Mouse (Mus musculus) liver, embryonic 18 days (tissue): Measurements from ENCODE around the gene Fthl17d. TPM values are rescaled to one million over a fixed set of nuclear protein-coding genes. Genes with fewer than 3 reads are reported as not detected.

Experiments
- polyA plus RNA-seq: library from polyadenylated mRNA; depleted of rRNA; stranded (reverse); fragments of >200 nt; gene quantifications from 2 replicates; pipeline ENCODE4 v1.2.3, GENCODE M21; 2012; rRNA removed

Fthl17d gene
- polyA plus RNA-seq: not detected in 2 replicates

DNA sequence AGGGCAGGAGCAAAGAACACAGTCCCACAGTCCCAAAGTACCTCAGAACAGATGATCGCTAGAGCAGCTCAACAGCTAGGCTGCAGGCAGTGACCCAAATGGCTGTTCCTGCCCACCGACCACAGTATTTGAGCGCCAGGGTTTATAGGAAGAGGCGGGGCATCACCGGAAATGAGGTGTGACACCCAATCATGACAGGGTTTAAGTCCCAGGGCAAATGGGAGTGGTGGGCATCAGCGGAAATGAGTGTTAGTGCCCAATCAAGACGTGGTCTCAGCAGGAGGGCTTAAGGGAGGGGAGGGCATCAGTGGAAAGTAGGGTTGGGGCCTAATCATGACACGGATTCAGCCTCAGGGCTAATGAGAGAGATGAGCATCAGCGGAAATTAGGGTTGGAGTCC lies at the start of gene Fthl17d:
TSS of gene Fthl17d (minus strand) at position 101 of the 400 bp plus-strand sequence.

DNA sequence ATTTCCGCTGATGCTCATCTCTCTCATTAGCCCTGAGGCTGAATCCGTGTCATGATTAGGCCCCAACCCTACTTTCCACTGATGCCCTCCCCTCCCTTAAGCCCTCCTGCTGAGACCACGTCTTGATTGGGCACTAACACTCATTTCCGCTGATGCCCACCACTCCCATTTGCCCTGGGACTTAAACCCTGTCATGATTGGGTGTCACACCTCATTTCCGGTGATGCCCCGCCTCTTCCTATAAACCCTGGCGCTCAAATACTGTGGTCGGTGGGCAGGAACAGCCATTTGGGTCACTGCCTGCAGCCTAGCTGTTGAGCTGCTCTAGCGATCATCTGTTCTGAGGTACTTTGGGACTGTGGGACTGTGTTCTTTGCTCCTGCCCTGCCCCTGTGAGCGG lies 46.6 kb upstream of the Fthl17d start, which contains the start of gene Fthl17e:
TSS of gene Fthl17e (plus strand) at position 301 of the 400 bp plus-strand sequence.

DNA sequence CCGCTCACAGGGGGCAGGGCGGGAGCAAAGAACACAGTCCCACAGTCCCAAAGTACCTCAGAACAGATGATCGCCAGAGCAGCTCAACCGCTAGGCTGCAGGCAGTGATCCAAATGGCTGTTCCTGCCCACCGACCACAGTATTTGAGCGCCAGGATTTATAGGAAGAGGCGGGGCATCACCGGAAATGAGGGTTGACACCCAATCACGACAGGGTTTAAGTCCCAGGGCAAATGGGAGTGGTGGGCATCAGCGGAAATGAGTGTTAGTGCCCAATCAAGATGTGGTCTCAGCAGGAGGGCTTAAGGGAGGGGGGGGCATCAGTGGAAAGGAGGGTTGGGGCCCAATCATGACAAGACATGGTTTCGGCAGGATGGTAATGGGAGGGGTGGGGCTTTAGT lies 10.1 kb downstream of the Fthl17d start, which contains the start of gene Fthl17c:
TSS of gene Fthl17c (minus strand) at position 101 of the 400 bp plus-strand sequence.

DNA sequence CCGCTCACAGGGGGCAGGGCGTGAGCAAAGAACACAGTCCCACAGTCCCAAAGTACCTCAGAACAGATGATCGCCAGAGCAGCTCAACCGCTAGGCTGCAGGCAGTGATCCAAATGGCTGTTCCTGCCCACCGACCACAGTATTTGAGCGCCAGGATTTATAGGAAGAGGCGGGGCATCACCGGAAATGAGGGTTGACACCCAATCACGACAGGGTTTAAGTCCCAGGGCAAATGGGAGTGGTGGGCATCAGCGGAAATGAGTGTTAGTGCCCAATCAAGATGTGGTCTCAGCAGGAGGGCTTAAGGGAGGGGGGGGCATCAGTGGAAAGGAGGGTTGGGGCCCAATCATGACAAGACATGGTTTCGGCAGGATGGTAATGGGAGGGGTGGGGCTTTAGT lies 23.7 kb downstream of the Fthl17d start, which contains the start of gene Fthl17b:
TSS of gene Fthl17b (minus strand) at position 101 of the 400 bp plus-strand sequence.

Other genes with a start within 250 kb of the Fthl17d start
- not detected in 2 replicates for gene Ssx9, start 238.3 kb downstream of the Fthl17d start, polyA plus RNA-seq
- not detected in 2 replicates for gene Ssxb5, start 183.1 kb downstream of the Fthl17d start, polyA plus RNA-seq
- not detected in 2 replicates for gene Gm6592, start 142.8 kb downstream of the Fthl17d start, polyA plus RNA-seq
- gene Gm5751, start 112.5 kb downstream of the Fthl17d start, polyA plus RNA-seq: not detected in 2 replicates
- 0.20 and 0.24 TPM in 2 replicates for gene B630019K06Rik, start 94.4 kb downstream of the Fthl17d start, polyA plus RNA-seq
- gene Fthl17b, start 23.8 kb downstream of the Fthl17d start, polyA plus RNA-seq: not detected in 2 replicates
- not detected in 2 replicates for gene Fthl17c, start 10.2 kb downstream of the Fthl17d start, polyA plus RNA-seq
- not detected in 2 replicates for gene Fthl17e, start 46.7 kb upstream of the Fthl17d start, polyA plus RNA-seq
- not detected in 2 replicates for gene Fthl17f, start 76.3 kb upstream of the Fthl17d start, polyA plus RNA-seq
- gene 4930402K13Rik, start 117.8 kb upstream of the Fthl17d start, polyA plus RNA-seq: not detected in 2 replicates
- gene Lancl3, start 213.1 kb upstream of the Fthl17d start, polyA plus RNA-seq: 0.05 and 0.06 TPM in 2 replicates